Mouse (Mus musculus) CH12.LX (cell line): ENCODE measurements around the gene Abr.

Experiments used
- CHD2 ChIP-seq: IDR thresholded peaks from 2 replicates; pipeline ENCODE4 v1.6.1; 2011; ENCODE audit warnings: low read length, improper control_type of control experiment
- CTCF ChIP-seq, 2 experiments: IDR thresholded peaks in 1 of 2; conservative IDR thresholded peaks in 1 of 2; 2 replicates each; pipeline ENCODE4 v1.5.1; 2011 to 2012; ENCODE audit warnings: low read depth in 2 of 2, low read length in 2 of 2, improper control_type of control experiment in 1 of 2, inconsistent platforms in 1 of 2, mild to moderate bottlenecking in 1 of 2, moderate library complexity in 1 of 2
- MAX ChIP-seq: IDR thresholded peaks from 2 replicates; pipeline ENCODE4 v1.6.1; 2011; ENCODE audit warnings: low read length, improper control_type of control experiment
- NELFE ChIP-seq: IDR thresholded peaks from 2 replicates; pipeline ENCODE4 v1.6.1; 2011; ENCODE audit warnings: low read depth, low read length, improper control_type of control experiment
- RAD21 ChIP-seq: IDR thresholded peaks from 2 replicates; pipeline ENCODE4 v1.6.1; 2011; ENCODE audit warnings: low read depth, mild to moderate bottlenecking, low read length, improper control_type of control experiment, moderate library complexity
- SIN3A ChIP-seq: IDR thresholded peaks from 2 replicates; pipeline ENCODE4 v1.6.1; 2012; ENCODE audit warnings: low read length, improper control_type of control experiment, inconsistent platforms

DNA sequence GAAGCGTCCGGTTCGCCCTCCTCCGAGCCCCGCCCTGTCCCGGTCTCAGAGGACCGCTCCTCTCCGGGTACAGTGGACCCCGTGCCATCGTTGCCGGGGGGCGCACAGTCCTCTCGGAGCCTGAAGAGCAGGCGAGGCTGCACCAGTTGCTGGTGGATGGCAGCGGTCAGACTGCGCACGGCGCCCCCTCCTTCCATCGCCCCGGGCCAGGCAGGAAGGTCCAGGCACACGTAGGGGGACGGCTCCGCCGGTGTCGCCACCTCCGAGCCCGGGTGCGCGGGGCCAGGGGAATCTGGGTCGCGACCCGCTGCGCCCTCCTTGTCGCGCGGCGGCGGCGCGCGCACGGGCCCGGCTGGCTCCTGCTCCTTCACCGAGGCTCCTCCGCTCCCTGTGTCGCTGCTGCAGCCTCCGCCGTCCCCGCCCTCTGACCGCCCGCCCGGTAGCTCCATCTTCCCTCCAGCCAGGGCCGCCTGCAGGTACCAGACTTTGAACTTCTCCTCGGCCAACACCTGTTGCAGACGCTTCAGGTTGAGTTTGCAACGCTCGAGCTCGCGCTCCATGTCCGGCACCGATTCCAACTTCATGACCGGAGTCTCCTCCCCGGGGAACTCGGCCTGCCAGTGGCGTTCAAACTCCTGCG lies 572 bp upstream of the Abr start:
- TF ChIP-seq NELFE (no peak), CTCF (conservative IDR thresholded peaks at IDR 0.05 in 1 of 2, IDR thresholded peaks at IDR 0.05 in 1 of 2; ENCODE audit: low read depth in 2 of 2, low read length in 2 of 2) (no peak), MAX (no peak), SIN3A (no peak), CHD2 (no peak), RAD21 (no peak)
